Mouse (Mus musculus) testis, adult 2 months (tissue): ENCODE measurements around the gene Rsph14.

Experiments used
- CTCF ChIP-seq: fragments of 200-500 bp; IDR thresholded peaks from 2 replicates; pipeline ENCODE4 v1.5.1; 2012; ENCODE audit warnings: low read depth, mild to moderate bottlenecking, inconsistent platforms, low read length, moderate library complexity; ENCODE audit not compliant: control insufficient read depth, insufficient read depth, insufficient replicate concordance
- POLR2A ChIP-seq: fragments of 200-500 bp; IDR thresholded peaks from 2 replicates; pipeline ENCODE4 v1.6.1; 2012; ENCODE audit warnings: low read depth, mild to moderate bottlenecking, inconsistent platforms, low read length, moderate library complexity; ENCODE audit not compliant: control insufficient read depth

- no peak for TF ChIP-seq POLR2A
- 0 out of 2 replicates have a peak, but pooled peaks have one; percentile 5 for TF ChIP-seq CTCF
These were observed 49.2 kb downstream of the Rsph14 start for GRCm38 (mm10) chr10:74983176-74983575.
